Mouse (Mus musculus): ENCODE results near the gene Chil3. TPM values are rescaled to one million over a fixed set of nuclear protein-coding genes. Genes with fewer than 3 reads are reported as not detected.
"Not testable (repeated sequence)": the region's sequence is repeated elsewhere in the genome, so short reads cannot be mapped to it uniquely, and the experiment has no call there.

Gene Chil3
- polyA plus RNA-seq (2015; fragmentation: Nextera tagmentation; extraction: Ambion mirVana), result 12.1 and 24.7 TPM in 2 replicates

- H3K4me3 ChIP-seq (replicated peaks), result no peak within 1 kb of the TSS
- no peaks in the 10 kb centered on the region for H3K27me3 ChIP-seq
- no peaks in the 10 kb centered on the region for H3K36me3 ChIP-seq (replicated peaks)
- no peak within 1 kb of the TSS for H3K9ac ChIP-seq
- peaks cover 3% of the 10 kb centered on the region; the same call in 1 of the 2 replicates for H3K9me3 ChIP-seq (replicated peaks)
- ATAC-seq (ENCODE audit: insufficient read depth), result no peak
- H3K4me2 ChIP-seq, result no peak within 1 kb of the TSS
- WGBS (ENCODE audit: insufficient replicate concordance), result 47% methylated on average over 3 of the region's 3 CpGs
- no peak within 1 kb of the TSS for H3K27ac ChIP-seq (replicated peaks)
- no peaks in the 10 kb centered on the region for H3K4me1 ChIP-seq (replicated peaks)
These were observed at the start of gene Chil3 for GRCm38 (mm10) chr3:106167464-106167863. Gene Chil3 (minus strand): TSS chr3:106167564.

GRCm38 (mm10) chr3:106198030-106198429 is 30.7 kb upstream of the Chil3 start:
- H3K27me3 ChIP-seq; H3K9ac ChIP-seq; H3K4me1 ChIP-seq (replicated peaks); H3K9me3 ChIP-seq (replicated peaks); ATAC-seq (ENCODE audit: insufficient read depth); H3K27ac ChIP-seq (replicated peaks); H3K4me2 ChIP-seq; H3K36me3 ChIP-seq (replicated peaks); H3K4me3 ChIP-seq (replicated peaks): not testable (repeated sequence)
- 31% methylated on average over 1 of the region's 1 CpGs for WGBS (ENCODE audit: insufficient replicate concordance)

- WGBS (ENCODE audit: insufficient replicate concordance), result 45% methylated on average over 2 of the region's 2 CpGs
- ATAC-seq (ENCODE audit: insufficient read depth); H3K4me1 ChIP-seq (replicated peaks); H3K27me3 ChIP-seq; H3K9ac ChIP-seq; H3K4me2 ChIP-seq; H3K9me3 ChIP-seq (replicated peaks); H3K4me3 ChIP-seq (replicated peaks); H3K27ac ChIP-seq (replicated peaks); H3K36me3 ChIP-seq (replicated peaks): not testable (repeated sequence)
These were observed 29.9 kb upstream of the Chil3 start for GRCm38 (mm10) chr3:106197246-106197645.

- no peak overlapping the region for H3K4me3 ChIP-seq (replicated peaks)
- H3K36me3 ChIP-seq (replicated peaks), result no peaks in the 10 kb centered on the region
- H3K9ac ChIP-seq, result no peak overlapping the region
- H3K4me2 ChIP-seq, result no peak overlapping the region
- peaks cover 9% of the 10 kb centered on the region; the same call in 1 of the 2 replicates for H3K9me3 ChIP-seq (replicated peaks)
- H3K27ac ChIP-seq (replicated peaks), result no peak overlapping the region
- no peak for ATAC-seq (ENCODE audit: insufficient read depth)
- H3K27me3 ChIP-seq, result no peaks in the 10 kb centered on the region
- H3K4me1 ChIP-seq (replicated peaks), result no peaks in the 10 kb centered on the region
These were observed 28.9 kb upstream of the Chil3 start for GRCm38 (mm10) chr3:106196276-106196675.

GRCm38 (mm10) chr3:106195486-106195885 is 28.1 kb upstream of the Chil3 start:
- no peak overlapping the region for H3K4me2 ChIP-seq
- ATAC-seq (ENCODE audit: insufficient read depth), result no peak
- no peak overlapping the region for H3K4me3 ChIP-seq (replicated peaks)
- no peak overlapping the region for H3K27ac ChIP-seq (replicated peaks)
- 65% methylated on average over 12 of the region's 12 CpGs for WGBS (ENCODE audit: insufficient replicate concordance)
- H3K27me3 ChIP-seq, result no peaks in the 10 kb centered on the region
- H3K9me3 ChIP-seq (replicated peaks), result peaks cover 9% of the 10 kb centered on the region; the same call in 1 of the 2 replicates
- no peaks in the 10 kb centered on the region for H3K4me1 ChIP-seq (replicated peaks)
- no peak overlapping the region for H3K9ac ChIP-seq
- H3K36me3 ChIP-seq (replicated peaks), result no peaks in the 10 kb centered on the region

- no peak overlapping the region for H3K4me3 ChIP-seq (replicated peaks)
- no peak overlapping the region for H3K9ac ChIP-seq
- no peak overlapping the region for H3K4me2 ChIP-seq
- H3K27me3 ChIP-seq, result no peaks in the 10 kb centered on the region
- no peaks in the 10 kb centered on the region for H3K36me3 ChIP-seq (replicated peaks)
- WGBS (ENCODE audit: insufficient replicate concordance), result 46% methylated on average over 2 of the region's 2 CpGs
- no peak overlapping the region for H3K27ac ChIP-seq (replicated peaks)
- peaks cover 16% of the 10 kb centered on the region; the same call in 1 of the 2 replicates for H3K9me3 ChIP-seq (replicated peaks)
- no peak for ATAC-seq (ENCODE audit: insufficient read depth)
- no peaks in the 10 kb centered on the region for H3K4me1 ChIP-seq (replicated peaks)
These were observed 20.6 kb upstream of the Chil3 start for GRCm38 (mm10) chr3:106187991-106188390.

GRCm38 (mm10) chr3:106177509-106178189 is 10.3 kb upstream of the Chil3 start:
- no peak for ATAC-seq (ENCODE audit: insufficient read depth)
- no peaks in the 10 kb centered on the region for H3K27me3 ChIP-seq
- H3K4me2 ChIP-seq, result no peak overlapping the region
- no peak overlapping the region for H3K9ac ChIP-seq
- H3K27ac ChIP-seq (replicated peaks), result no peak overlapping the region
- no peaks in the 10 kb centered on the region for H3K4me1 ChIP-seq (replicated peaks)
- H3K9me3 ChIP-seq (replicated peaks), result no peaks in the 10 kb centered on the region
- 72% methylated on average over 13 of the region's 13 CpGs for WGBS (ENCODE audit: insufficient replicate concordance)
- no peak overlapping the region for H3K4me3 ChIP-seq (replicated peaks)
- no peaks in the 10 kb centered on the region for H3K36me3 ChIP-seq (replicated peaks)

GRCm38 (mm10) chr3:106174971-106175370 is 7.6 kb upstream of the Chil3 start:
- not testable (repeated sequence) for H3K4me1 ChIP-seq (replicated peaks); H3K9me3 ChIP-seq (replicated peaks); ATAC-seq (ENCODE audit: insufficient read depth); H3K4me2 ChIP-seq; H3K27me3 ChIP-seq; H3K4me3 ChIP-seq (replicated peaks); H3K36me3 ChIP-seq (replicated peaks); H3K9ac ChIP-seq; H3K27ac ChIP-seq (replicated peaks)
- WGBS (ENCODE audit: insufficient replicate concordance), result 33% methylated on average over 2 of the region's 2 CpGs

GRCm38 (mm10) chr3:106172506-106172905 is 5.1 kb upstream of the Chil3 start:
- not testable (repeated sequence) for H3K27me3 ChIP-seq; H3K4me2 ChIP-seq; ATAC-seq (ENCODE audit: insufficient read depth); H3K27ac ChIP-seq (replicated peaks); H3K36me3 ChIP-seq (replicated peaks); H3K4me3 ChIP-seq (replicated peaks); H3K9ac ChIP-seq; H3K9me3 ChIP-seq (replicated peaks); H3K4me1 ChIP-seq (replicated peaks)
- WGBS (ENCODE audit: insufficient replicate concordance), result 38% methylated on average over 2 of the region's 2 CpGs

GRCm38 (mm10) chr3:106171135-106171731 is 3.9 kb upstream of the Chil3 start:
- Histone ChIP-seq H3K4me1 (replicated peaks) (no peaks in the 10 kb centered on the region), H3K27me3 (no peaks in the 10 kb centered on the region), H3K27ac (replicated peaks) (no peak overlapping the region), H3K9ac (no peak overlapping the region), H3K4me3 (replicated peaks) (no peak overlapping the region), H3K36me3 (replicated peaks) (no peaks in the 10 kb centered on the region), H3K9me3 (replicated peaks) (peaks cover 3% of the 10 kb centered on the region; the same call in 1 of the 2 replicates), H3K4me2 (no peak overlapping the region)
- 61% methylated on average over 1 of the region's 1 CpGs for WGBS (ENCODE audit: insufficient replicate concordance)
- peak; percentile 25; the same call in 1 of the 2 replicates for ATAC-seq (ENCODE audit: insufficient read depth)

GRCm38 (mm10) chr3:106170522-106171053 is 3.2 kb upstream of the Chil3 start:
- Histone ChIP-seq H3K27me3 (no peaks in the 10 kb centered on the region), H3K4me2 (no peak overlapping the region), H3K27ac (replicated peaks) (no peak overlapping the region), H3K9me3 (replicated peaks) (peaks cover 3% of the 10 kb centered on the region; the same call in 1 of the 2 replicates), H3K4me1 (replicated peaks) (no peaks in the 10 kb centered on the region), H3K9ac (no peak overlapping the region), H3K4me3 (replicated peaks) (no peak overlapping the region), H3K36me3 (replicated peaks) (no peaks in the 10 kb centered on the region)
- WGBS (ENCODE audit: insufficient replicate concordance), result 20% methylated on average over 1 of the region's 1 CpGs
- ATAC-seq (ENCODE audit: insufficient read depth), result no peak
